Mouse (Mus musculus) lung, adult 2 months (tissue): ENCODE measurements around the gene 1500015O10Rik. TPM values are rescaled to one million over a fixed set of nuclear protein-coding genes. Genes with fewer than 3 reads are reported as not detected.

Experiments used
- DNase-seq: peaks from one replicate; pipeline ENCODE4 v3.0.0; 2022
- H3K4me1 ChIP-seq: fragments of 200-500 bp; 2 replicates; pipeline ENCODE4 v1.6.1; 2011; ENCODE audit warnings: low read length; ENCODE audit not compliant: control insufficient read depth, insufficient read depth
- H3K4me3 ChIP-seq: fragments of 200-500 bp; replicated peaks from 2 replicates; pipeline ENCODE3; 2011; ENCODE audit warnings: low read depth, mild to moderate bottlenecking, control low read depth, low read length; ENCODE audit errors: extremely low read depth
- CTCF ChIP-seq: fragments of 200-500 bp; IDR thresholded peaks from 2 replicates; pipeline ENCODE4 v1.5.1; 2011; ENCODE audit warnings: mild to moderate bottlenecking, low read length, control low read depth; ENCODE audit not compliant: insufficient read depth
- POLR2A ChIP-seq: fragments of 200-500 bp; IDR thresholded peaks from 2 replicates; pipeline ENCODE4 v1.6.1; 2011; ENCODE audit warnings: low read depth, mild to moderate bottlenecking, control low read depth, low read length, borderline replicate concordance; ENCODE audit errors: extremely low read depth
- WGBS: fragments of 180-500 bp; shearing (Covaris S2); methylation state at CpG from one replicate; pipeline ENCODE4 v1.1.7; 2018; 5-methylcytosine and 5-hydroxymethylcytosine counted together
- polyA plus RNA-seq: library from polyadenylated mRNA; depleted of rRNA; stranded (reverse); fragments of >200 nt; gene quantifications from 2 replicates; pipeline ENCODE4 v1.2.3, GENCODE M21; 2012

Gene 1500015O10Rik
- polyA plus RNA-seq, 1 experiment: 1.3 TPM

DNA sequence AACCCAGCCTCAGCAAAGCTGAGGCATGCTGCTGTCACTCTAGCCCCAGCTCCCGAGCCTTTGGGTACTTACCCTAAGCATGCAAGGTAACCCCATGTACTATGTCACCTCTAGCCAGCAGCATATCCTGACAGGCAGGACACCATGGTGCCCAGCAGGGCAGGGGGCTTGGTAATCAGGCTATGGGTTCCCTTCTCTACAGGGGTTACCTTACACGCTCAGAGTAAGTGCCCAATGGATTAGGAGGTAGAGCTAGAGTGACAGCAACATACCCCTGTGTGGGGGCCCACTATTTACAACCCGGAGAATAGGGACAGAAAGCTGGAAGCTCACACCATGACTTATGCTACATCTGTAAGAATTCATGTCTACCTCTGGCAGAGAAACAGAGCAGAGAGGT, 39.6 kb downstream of the 1500015O10Rik start:
- DNase-seq: no peak
- WGBS: 95% methylated on average over 3 of the region's 3 CpGs
- TF ChIP-seq CTCF (no peak), POLR2A (no peak)
- no peak overlapping the region for H3K4me3 ChIP-seq
- no peaks in the 10 kb centered on the region for H3K4me1 ChIP-seq

DNA sequence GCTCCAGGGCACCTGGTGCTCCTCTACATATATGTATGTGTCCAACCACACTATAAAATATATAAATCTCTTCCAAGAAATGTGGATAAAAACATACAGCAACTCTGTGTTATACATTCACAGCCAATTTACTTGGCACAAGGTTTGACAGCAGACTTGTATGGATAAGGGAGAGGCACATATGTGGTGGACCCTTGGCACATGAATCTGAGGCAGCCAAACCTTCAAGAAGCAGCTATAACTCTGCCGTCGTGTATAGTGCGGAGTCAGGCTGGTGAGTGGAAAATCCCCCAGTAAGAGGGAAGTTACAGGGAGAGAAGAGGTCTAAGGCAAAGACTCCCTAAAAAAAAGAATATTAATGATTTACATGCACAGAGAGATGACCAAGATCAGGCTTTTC, 42.3 kb downstream of the 1500015O10Rik start:
- TF ChIP-seq CTCF (no peak), POLR2A (no peak)
- Histone ChIP-seq H3K4me1 (no peaks in the 10 kb centered on the region), H3K4me3 (no peak overlapping the region)
- DNase-seq: no peak
- 94% methylated on average over 3 of the region's 3 CpGs for WGBS

DNA sequence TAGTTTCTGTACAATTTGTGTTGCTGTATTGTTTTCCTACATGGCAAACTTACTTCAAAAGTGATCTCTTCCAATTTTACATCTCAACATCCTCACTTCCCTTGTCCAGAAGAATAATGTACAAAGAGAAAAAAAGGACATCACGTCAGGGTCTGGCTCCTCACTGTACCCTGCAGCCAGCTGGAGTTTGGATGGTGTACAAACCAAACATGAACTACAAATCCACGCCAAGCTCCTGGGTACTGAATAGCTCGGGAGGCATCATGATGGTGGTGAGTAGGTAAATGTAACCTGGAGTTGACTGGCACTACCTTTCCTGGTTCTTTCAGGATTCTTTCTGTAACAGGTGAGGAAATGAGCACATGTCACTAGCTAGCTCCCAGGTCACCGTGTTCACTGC, 43.7 kb downstream of the 1500015O10Rik start:
- no peak for TF ChIP-seq POLR2A
- no peak for TF ChIP-seq CTCF
- H3K4me3 ChIP-seq: no peak overlapping the region
- WGBS: 91% methylated on average over 4 of the region's 4 CpGs
- DNase-seq: no peak
- H3K4me1 ChIP-seq: no peaks in the 10 kb centered on the region

DNA sequence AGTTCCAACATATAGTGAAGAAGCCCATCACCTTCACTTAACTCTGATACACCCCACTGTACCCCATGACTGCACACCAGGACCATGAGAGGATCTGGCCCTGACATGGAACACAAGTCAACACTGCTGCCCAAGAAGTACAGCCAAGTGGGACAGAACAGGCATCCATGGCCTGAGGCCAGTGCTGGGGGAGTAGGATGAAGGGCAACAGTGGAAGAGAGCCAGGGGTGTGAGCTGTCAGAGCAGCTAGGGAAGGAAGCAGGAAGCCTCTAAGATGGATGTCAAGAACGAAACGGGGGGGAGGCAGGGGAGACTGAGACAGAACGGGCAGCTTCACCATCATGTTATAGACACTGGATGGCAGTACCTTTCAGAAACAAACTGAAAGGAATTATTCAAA, 45.7 kb downstream of the 1500015O10Rik start:
- 47% methylated on average over 3 of the region's 3 CpGs for WGBS
- TF ChIP-seq CTCF (no peak), POLR2A (no peak)
- no peak for DNase-seq
- Histone ChIP-seq H3K4me1 (no peaks in the 10 kb centered on the region), H3K4me3 (no peak overlapping the region)

DNA sequence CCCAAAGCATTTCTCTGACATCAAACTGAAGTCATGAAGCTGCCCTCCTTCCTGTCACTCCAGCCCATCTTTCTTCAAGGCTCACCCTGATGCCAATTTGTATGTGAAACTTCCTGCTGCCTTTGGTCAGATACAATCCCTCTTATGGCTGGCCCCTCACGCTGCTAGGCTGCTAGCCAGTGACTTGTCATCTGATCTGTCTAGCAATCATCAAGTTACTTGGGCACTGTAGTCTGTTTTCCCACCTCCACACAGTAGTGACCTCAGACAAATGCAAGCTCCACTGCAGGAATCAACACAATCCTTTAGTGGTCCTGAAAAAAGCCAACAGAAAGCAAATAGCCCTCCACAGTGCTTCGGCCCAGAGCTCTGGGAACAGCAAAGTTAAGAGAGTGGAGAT, 50.8 kb downstream of the 1500015O10Rik start:
- no peak for DNase-seq
- WGBS: 60% methylated on average over 2 of the region's 2 CpGs
- TF ChIP-seq POLR2A: no peak
- TF ChIP-seq CTCF: no peak
- H3K4me3 ChIP-seq: no peak overlapping the region
- no peaks in the 10 kb centered on the region for H3K4me1 ChIP-seq

DNA sequence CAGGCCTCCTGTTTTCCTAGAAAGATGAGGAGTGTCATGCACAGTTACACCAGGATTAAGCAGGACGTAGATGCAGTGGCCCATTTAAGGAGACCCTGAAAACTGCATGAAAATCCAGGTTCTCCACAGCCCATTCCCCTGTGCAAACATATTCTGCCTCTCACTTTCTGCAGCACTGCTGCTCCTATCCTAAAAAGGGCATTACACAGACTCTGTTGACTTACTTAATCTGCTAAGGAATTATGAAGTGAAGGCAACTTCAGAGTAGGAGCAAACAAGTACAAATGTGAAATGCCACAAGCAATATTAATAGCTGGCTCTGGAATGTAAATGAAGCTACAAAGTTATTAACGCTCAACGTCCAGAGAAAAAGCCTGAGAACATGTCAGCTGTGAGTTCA, 51.3 kb downstream of the 1500015O10Rik start:
- WGBS: 67% methylated on average over 3 of the region's 3 CpGs
- DNase-seq: no peak
- Histone ChIP-seq H3K4me1 (no peaks in the 10 kb centered on the region), H3K4me3 (no peak overlapping the region)
- TF ChIP-seq CTCF (no peak), POLR2A (no peak)

DNA sequence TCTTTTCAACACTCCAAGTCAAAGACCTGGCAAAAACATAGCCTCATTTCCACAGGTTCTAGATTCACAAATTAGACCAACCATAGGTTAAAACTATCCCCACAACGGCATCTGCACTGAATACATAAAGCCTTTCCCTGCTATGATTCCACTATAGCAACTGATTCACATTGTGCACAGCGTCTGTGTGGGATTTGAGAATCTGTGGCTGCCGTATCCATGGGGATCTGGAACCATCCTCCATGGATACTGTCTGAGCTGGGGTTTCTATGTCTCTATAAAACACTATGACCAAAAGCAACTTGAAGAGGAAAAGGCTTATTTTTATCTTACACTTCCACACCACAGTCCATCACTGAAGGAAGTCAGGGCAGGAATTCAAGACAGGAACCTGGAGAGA, 52.3 kb downstream of the 1500015O10Rik start:
- TF ChIP-seq POLR2A (no peak), CTCF (no peak)
- Histone ChIP-seq H3K4me1 (no peaks in the 10 kb centered on the region), H3K4me3 (no peak overlapping the region)
- WGBS: 93% methylated on average over 3 of the region's 3 CpGs
- no peak for DNase-seq

DNA sequence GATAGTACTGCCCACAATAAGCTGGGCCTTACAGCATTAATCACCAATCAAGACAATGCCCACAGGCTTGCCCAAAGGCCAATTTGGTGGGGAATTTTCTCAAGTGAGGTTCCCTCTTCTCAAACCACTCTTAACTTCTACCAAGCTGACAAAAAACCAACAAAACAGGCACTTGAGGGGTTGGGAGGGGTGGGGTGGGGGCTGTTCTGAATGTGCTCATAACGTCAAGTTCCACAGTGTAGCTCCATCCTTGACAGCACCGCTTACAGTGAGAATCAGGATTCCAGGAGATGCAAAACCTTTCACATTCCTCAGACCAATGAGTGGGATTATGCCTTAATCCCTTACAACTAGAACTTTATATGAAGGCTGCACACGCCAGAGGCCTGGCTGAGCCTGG, 52.8 kb downstream of the 1500015O10Rik start:
- Histone ChIP-seq H3K4me3 (no peak overlapping the region), H3K4me1 (no peaks in the 10 kb centered on the region)
- 72% methylated on average over 3 of the region's 3 CpGs for WGBS
- DNase-seq: no peak
- TF ChIP-seq CTCF (no peak), POLR2A (no peak)

DNA sequence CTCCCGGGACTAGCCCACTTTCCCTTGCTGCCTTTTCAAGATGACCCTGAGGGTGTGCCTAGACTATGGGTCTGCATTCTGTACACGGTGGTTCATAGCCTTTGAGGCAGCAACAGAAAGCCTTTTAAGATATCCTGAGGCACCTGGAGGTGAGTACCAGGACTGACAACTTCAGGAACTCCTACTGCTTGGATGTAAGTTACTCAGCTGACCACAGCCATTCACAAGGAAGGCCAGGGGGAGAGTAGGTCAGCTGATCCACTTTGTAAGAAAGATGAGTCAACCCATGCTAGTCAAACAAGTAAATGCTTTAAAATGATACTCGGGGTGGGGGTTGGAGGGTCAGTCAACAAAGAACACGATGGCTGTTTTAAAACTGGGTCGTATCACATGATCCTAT, 54.9 kb downstream of the 1500015O10Rik start:
- 79% methylated on average over 5 of the region's 5 CpGs for WGBS
- Histone ChIP-seq H3K4me1 (no peaks in the 10 kb centered on the region), H3K4me3 (no peak overlapping the region)
- no peak for DNase-seq
- TF ChIP-seq POLR2A: no peak
- no peak for TF ChIP-seq CTCF

DNA sequence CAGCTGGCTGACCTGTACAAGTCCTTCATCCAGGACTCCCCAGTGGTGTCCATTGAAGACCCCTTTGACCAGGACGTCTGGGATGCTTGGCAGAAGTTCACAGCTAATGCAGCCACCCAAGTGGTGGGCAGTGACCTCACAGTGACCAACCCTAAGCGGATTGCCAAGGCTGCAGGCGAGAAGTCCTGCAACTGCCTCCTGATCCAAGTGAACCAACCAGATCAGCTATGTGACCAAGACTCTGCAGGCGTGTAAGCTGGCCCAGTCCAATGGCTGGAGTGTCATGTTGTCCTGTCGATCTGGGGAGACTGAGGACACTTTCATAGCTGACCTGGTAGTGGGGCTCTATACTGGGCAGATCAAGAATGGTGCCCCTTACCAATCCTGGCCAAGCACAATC, 56.3 kb downstream of the 1500015O10Rik start:
- WGBS: 91% methylated on average over 5 of the region's 5 CpGs
- Histone ChIP-seq H3K4me1 (no peaks in the 10 kb centered on the region), H3K4me3 (no peak overlapping the region)
- TF ChIP-seq CTCF: no peak
- TF ChIP-seq POLR2A: no peak
- no peak for DNase-seq
